Mouse (Mus musculus): ENCODE results near the gene Grap2. TPM values are rescaled to one million over a fixed set of nuclear protein-coding genes. Genes with fewer than 3 reads are reported as not detected.

Grap2 gene
- polyA plus RNA-seq, 1 experiment from 2014 or later = 0.66 TPM

DNA sequence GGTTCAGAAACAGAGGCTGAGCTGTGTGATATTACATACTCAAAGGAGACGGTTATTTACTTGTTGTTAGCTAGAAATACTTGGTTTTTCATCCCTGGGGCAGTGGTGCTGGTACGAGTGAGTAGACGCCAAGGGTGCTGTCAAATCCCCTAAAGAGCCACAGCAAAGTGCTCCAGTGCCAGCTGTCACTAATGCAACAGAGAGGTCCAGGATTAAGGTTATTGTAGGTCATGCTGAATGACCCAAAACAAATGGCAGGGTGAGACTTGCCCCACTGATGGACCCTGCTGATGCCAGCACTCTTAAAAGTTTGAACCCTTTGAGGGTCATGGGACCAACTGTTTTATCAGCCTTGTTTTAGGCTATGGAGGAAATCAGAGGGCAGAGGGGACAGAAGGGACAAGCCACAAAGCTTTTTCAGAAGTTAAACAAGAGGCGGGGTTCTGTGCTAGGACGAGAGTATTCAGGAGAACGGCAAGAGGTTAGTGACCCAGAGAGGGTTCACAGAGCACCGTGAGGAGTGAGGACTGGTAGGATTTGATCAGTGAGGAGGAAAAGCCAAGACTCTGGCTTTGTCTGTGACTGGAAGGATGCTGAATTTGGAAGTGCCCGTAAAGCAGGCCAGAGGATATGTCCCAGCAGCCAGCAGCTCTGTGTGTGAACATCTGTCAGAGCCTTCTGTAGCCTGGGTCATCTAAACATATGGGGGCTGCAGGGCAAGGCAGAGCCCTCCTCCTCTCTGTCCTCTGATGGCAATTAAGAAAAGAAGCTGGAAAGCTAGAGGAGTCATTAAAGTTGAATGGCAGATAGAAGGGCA is 112.6 kb downstream of the Grap2 start:
- H3K4me2 ChIP-seq (ENCODE audit: low read length) = no peak overlapping the region
- H3K9ac ChIP-seq (replicated peaks; ENCODE audit: low read length) = 0 out of 2 replicates have a peak overlapping the region, but pooled peaks have one; percentile 1
- peak overlapping the region; percentile 54 for H3K27ac ChIP-seq (replicated peaks; ENCODE audit: low read depth, low read length)
- no peaks in the 10 kb centered on the region for H3K36me3 ChIP-seq (ENCODE audit: control insufficient read depth, insufficient read depth, low read length)
- no peaks in the 10 kb centered on the region for H3K9me3 ChIP-seq (ENCODE audit: control insufficient read depth, low read length)
- ATAC-seq (ENCODE audit: low FRiP score, low TSS enrichment) = no peak
- DNase-seq = no peak
- H3K4me1 ChIP-seq (ENCODE audit: control insufficient read depth, insufficient read depth, low read length) = peaks cover 39% of the 10 kb centered on the region
- 13% methylated on average over 8 of the region's 8 CpGs for WGBS
- no peak overlapping the region for H3K4me3 ChIP-seq (replicated peaks; ENCODE audit: low read depth, low read length)
- no peaks in the 10 kb centered on the region for H3K27me3 ChIP-seq (ENCODE audit: control insufficient read depth, insufficient read depth, low read length)

DNA sequence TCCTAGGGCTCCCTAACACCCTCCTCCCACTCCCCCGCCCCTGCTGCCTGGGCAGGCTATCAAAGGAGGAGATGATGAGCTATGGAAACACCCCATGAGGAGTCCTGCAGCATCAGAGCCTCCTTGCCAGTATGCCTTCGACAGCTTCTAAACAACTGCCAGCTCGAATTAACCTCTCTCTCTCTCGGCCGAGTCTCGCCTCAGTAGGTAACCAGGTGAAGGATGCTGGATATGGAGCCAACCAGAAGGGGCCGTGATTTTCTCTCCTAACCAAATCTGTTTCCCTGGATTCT is 113.2 kb downstream of the Grap2 start:
- Histone ChIP-seq H3K9ac (replicated peaks; ENCODE audit: low read length) (no peak overlapping the region), H3K4me2 (ENCODE audit: low read length) (no peak overlapping the region), H3K36me3 (ENCODE audit: control insufficient read depth, insufficient read depth, low read length) (no peaks in the 10 kb centered on the region), H3K27ac (replicated peaks; ENCODE audit: low read depth, low read length) (peak overlapping the region; percentile 54), H3K4me1 (ENCODE audit: control insufficient read depth, insufficient read depth, low read length) (peaks cover 38% of the 10 kb centered on the region), H3K4me3 (replicated peaks; ENCODE audit: low read depth, low read length) (no peak overlapping the region), H3K9me3 (ENCODE audit: control insufficient read depth, low read length) (no peaks in the 10 kb centered on the region), H3K27me3 (ENCODE audit: control insufficient read depth, insufficient read depth, low read length) (no peaks in the 10 kb centered on the region)
- 20% methylated on average over 7 of the region's 7 CpGs for WGBS
- DNase-seq (peak; percentile 73), ATAC-seq (ENCODE audit: low FRiP score, low TSS enrichment) (peak; percentile 53; the same call in 1 of the 2 replicates)

DNA sequence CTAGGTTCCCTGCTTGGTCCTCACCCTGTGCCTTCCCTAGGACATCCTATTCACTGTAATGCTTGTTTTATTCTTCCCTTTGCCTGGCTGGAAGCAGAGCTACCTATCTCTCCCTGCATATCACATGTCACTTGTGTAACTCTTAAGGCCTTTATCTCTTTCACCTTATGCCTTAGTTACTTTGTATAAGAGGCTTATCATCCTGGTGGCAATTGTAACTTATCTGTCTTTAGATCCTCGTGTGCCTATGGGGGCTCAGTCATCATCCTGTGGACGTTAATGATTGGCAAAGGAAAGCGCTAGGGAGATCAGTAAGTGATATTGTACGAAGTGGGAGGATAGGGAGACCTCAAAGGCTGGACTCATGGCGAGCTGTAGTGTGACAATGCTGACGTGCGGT is 116.1 kb downstream of the Grap2 start:
- ATAC-seq (ENCODE audit: low FRiP score, low TSS enrichment) (no peak), DNase-seq (no peak)
- H3K36me3 ChIP-seq (ENCODE audit: control insufficient read depth, insufficient read depth, low read length) = no peaks in the 10 kb centered on the region
- peaks cover 37% of the 10 kb centered on the region for H3K4me1 ChIP-seq (ENCODE audit: control insufficient read depth, insufficient read depth, low read length)
- H3K4me3 ChIP-seq (replicated peaks; ENCODE audit: low read depth, low read length) = no peak overlapping the region
- no peak overlapping the region for H3K4me2 ChIP-seq (ENCODE audit: low read length)
- no peak overlapping the region for H3K27ac ChIP-seq (replicated peaks; ENCODE audit: low read depth, low read length)
- WGBS = 66% methylated on average over 7 of the region's 7 CpGs
- H3K27me3 ChIP-seq (ENCODE audit: control insufficient read depth, insufficient read depth, low read length) = no peaks in the 10 kb centered on the region
- H3K9ac ChIP-seq (replicated peaks; ENCODE audit: low read length) = no peak overlapping the region
- H3K9me3 ChIP-seq (ENCODE audit: control insufficient read depth, low read length) = no peaks in the 10 kb centered on the region

DNA sequence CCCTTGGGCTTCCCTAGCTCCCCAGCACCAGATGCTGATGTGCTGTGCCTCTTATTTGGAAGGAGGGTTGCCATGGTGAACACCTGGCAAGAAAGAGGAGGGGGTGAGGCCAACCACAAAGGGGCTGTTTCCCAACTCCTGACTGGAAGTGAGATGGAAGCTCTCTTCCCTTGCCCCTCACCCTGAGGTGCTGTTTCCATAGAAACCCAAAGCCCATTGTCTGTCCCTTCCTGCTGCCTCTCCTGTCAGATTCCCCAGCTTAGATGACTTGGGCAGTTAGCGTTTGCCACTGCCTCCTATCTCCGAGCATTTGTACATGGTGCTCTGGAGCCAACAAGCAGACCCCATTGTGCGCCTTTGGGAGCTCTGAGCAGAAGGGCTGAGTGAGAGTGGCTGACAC is 121.1 kb downstream of the Grap2 start:
- 0 out of 2 replicates have a peak overlapping the region, but pooled peaks have one; percentile 9 for H3K4me2 ChIP-seq (ENCODE audit: low read length)

DNA sequence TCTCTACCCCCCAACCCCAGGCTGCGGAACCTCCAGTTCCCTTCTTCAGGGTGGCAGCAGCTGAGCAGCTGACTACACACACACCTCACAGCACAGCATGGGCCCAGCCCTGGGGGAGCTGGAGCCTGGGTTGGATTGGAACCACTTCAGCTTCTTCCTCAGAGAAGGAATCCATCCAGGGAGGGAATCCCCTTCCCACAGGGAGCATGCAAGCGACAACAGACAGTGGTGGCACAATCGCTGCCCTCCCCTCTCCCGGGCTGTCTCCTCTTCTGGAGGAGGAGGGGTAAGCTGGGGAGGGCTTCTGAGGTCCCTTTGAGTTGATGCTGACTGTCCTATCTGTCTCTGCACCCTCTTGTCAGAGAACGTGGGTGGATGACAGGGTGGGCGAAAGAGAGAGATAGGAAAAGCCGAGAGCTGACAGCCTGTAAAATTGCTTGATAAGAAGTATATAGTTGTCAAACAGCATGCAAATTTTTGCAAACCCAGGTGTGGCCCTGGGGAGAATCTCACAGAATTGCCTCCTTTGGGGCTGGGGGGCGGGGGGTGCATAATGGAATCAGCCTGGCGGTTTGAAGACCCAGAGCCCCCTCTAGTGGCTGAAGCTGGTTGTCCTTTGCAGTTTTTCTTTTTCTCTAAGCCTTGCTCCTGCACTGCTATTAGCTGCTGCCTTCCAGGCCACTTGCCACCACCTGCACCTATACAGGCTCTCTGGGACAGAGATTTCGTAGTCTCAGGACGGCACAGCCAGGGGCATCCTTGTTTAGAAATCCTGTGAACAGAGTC is 121.9 kb downstream of the Grap2 start:
- peak overlapping the region; percentile 37 for H3K27ac ChIP-seq (replicated peaks; ENCODE audit: low read depth, low read length)
- peak overlapping the region; percentile 23; the same call in 1 of the 2 replicates for H3K9ac ChIP-seq (replicated peaks; ENCODE audit: low read length)
- peaks cover 15% of the 10 kb centered on the region for H3K4me1 ChIP-seq (ENCODE audit: control insufficient read depth, insufficient read depth, low read length)
- ATAC-seq (ENCODE audit: low FRiP score, low TSS enrichment) (peak; percentile 60; the same call in 1 of the 2 replicates), DNase-seq (peak; percentile 89)
- peak overlapping the region; percentile 45 for H3K4me2 ChIP-seq (ENCODE audit: low read length)
- H3K36me3 ChIP-seq (ENCODE audit: control insufficient read depth, insufficient read depth, low read length) = no peaks in the 10 kb centered on the region
- H3K4me3 ChIP-seq (replicated peaks; ENCODE audit: low read depth, low read length) = no peak overlapping the region
- H3K9me3 ChIP-seq (ENCODE audit: control insufficient read depth, low read length) = no peaks in the 10 kb centered on the region
- no peaks in the 10 kb centered on the region for H3K27me3 ChIP-seq (ENCODE audit: control insufficient read depth, insufficient read depth, low read length)
- 16% methylated on average over 11 of the region's 11 CpGs for WGBS

More for the DNA sequence above, 121.1 kb downstream of the Grap2 start:
- no peaks in the 10 kb centered on the region for H3K9me3 ChIP-seq (ENCODE audit: control insufficient read depth, low read length)
- H3K27me3 ChIP-seq (ENCODE audit: control insufficient read depth, insufficient read depth, low read length) = no peaks in the 10 kb centered on the region
- H3K9ac ChIP-seq (replicated peaks; ENCODE audit: low read length) = no peak overlapping the region
- DNase-seq = peak; percentile 60
- no peaks in the 10 kb centered on the region for H3K36me3 ChIP-seq (ENCODE audit: control insufficient read depth, insufficient read depth, low read length)
- no peak overlapping the region for H3K4me3 ChIP-seq (replicated peaks; ENCODE audit: low read depth, low read length)
- H3K4me1 ChIP-seq (ENCODE audit: control insufficient read depth, insufficient read depth, low read length) = peaks cover 15% of the 10 kb centered on the region
- H3K27ac ChIP-seq (replicated peaks; ENCODE audit: low read depth, low read length) = peak overlapping the region; percentile 37
- ATAC-seq (ENCODE audit: low FRiP score, low TSS enrichment) = no peak
- 10% methylated on average over 3 of the region's 3 CpGs for WGBS

DNA sequence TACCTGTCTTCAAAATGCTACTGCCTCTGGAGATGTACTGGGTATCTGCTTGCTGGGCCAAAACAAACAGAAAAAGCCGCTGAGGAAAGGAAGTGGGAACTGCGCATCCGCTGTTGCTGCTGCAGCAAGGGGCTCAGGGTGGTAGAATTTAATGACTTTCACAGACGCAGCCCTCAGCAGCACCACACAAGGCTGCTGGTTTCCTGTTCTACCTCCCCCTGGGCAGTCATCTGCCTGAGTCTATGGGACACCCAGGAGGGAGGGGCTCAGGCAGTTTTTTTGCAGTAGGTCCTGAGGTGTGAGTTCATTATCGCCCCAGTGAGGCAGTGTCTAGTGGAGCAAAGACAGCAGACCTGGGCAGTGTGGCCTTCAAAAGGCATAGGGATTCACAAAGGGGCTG is 125.2 kb downstream of the Grap2 start:
- ATAC-seq (ENCODE audit: low FRiP score, low TSS enrichment) (no peak), DNase-seq (no peak)
- Histone ChIP-seq H3K4me2 (ENCODE audit: low read length) (no peak overlapping the region), H3K9me3 (ENCODE audit: control insufficient read depth, low read length) (no peaks in the 10 kb centered on the region), H3K9ac (replicated peaks; ENCODE audit: low read length) (no peak overlapping the region), H3K27ac (replicated peaks; ENCODE audit: low read depth, low read length) (no peak overlapping the region), H3K27me3 (ENCODE audit: control insufficient read depth, insufficient read depth, low read length) (no peaks in the 10 kb centered on the region), H3K36me3 (ENCODE audit: control insufficient read depth, insufficient read depth, low read length) (no peaks in the 10 kb centered on the region), H3K4me1 (ENCODE audit: control insufficient read depth, insufficient read depth, low read length) (peaks cover 15% of the 10 kb centered on the region), H3K4me3 (replicated peaks; ENCODE audit: low read depth, low read length) (no peak overlapping the region)
- WGBS = 71% methylated on average over 5 of the region's 5 CpGs

DNA sequence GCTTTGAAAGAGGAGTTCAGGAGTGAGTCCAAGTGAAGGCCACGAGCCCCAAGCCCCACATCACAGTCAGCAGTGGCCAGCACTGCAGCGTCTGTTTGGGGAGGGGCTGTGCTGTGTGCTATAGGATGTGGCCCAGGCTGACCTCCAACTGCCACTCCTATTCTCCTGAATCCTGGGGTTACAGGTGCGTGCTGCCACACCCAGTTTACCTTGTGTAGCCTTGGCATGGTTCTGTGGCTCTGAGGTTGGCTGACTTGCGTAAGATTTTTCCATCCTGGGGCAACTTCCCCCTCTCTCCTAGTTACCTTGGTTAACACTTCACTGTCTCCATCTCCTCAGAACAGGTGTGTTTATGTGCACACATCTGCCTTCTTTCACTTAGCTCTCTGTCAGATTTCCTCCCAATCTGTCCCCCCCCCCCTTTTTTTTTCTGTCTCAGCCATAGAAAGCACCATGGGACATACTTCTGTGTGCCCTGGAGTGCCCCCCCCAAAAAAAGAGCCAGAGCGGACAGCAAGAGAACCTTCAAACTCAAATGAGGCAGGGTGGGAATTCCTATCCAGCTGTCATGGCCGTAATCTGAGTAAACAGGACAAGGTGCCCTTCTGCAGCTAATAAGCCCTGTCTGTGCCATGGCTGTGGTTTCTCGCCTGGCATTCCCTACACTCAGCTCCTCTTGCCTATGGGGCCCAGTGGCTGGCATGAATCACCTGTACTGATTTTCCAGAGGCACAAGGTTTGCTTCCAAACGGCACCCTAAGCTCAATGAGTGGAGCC is 129.3 kb downstream of the Grap2 start:
- no peaks in the 10 kb centered on the region for H3K9me3 ChIP-seq (ENCODE audit: control insufficient read depth, low read length)
- no peak overlapping the region for H3K4me3 ChIP-seq (replicated peaks; ENCODE audit: low read depth, low read length)
- no peak overlapping the region for H3K9ac ChIP-seq (replicated peaks; ENCODE audit: low read length)
- H3K27ac ChIP-seq (replicated peaks; ENCODE audit: low read depth, low read length) = no peak overlapping the region
- 77% methylated on average over 8 of the region's 8 CpGs for WGBS
- ATAC-seq (ENCODE audit: low FRiP score, low TSS enrichment) (no peak), DNase-seq (no peak)
- no peaks in the 10 kb centered on the region for H3K27me3 ChIP-seq (ENCODE audit: control insufficient read depth, insufficient read depth, low read length)
- no peaks in the 10 kb centered on the region for H3K36me3 ChIP-seq (ENCODE audit: control insufficient read depth, insufficient read depth, low read length)
- H3K4me1 ChIP-seq (ENCODE audit: control insufficient read depth, insufficient read depth, low read length) = peaks cover 1% of the 10 kb centered on the region; the same call in 1 of the 2 replicates
- no peak overlapping the region for H3K4me2 ChIP-seq (ENCODE audit: low read length)

Measured in midbrain, embryonic 14.5 days (tissue).